Mouse (Mus musculus): Measurements from ENCODE around the gene Rusc2.

GRCm38 (mm10) chr4:43384083-43384460 lies 2.3 kb downstream of the Rusc2 start:
- no peak for TF ChIP-seq CTCF (IDR thresholded peaks at IDR 0.05; ENCODE audit: low read depth)
- TF ChIP-seq EP300 (optimal IDR thresholded peaks at IDR 0.05), result no peak

Data from stomach, postnatal 0 days (tissue).